Mouse (Mus musculus) cortical plate, adult 2 months (tissue): Measurements from ENCODE around the gene Pkd1l1.

Experiments
- CTCF ChIP-seq: fragments of 200-500 bp; IDR thresholded peaks from 2 replicates; pipeline ENCODE4 v1.5.1; 2011; ENCODE audit warnings: mild to moderate bottlenecking, control low read depth, low read length; ENCODE audit not compliant: insufficient read depth; ENCODE audit errors: extremely low read depth
- POLR2A ChIP-seq: fragments of 200-500 bp; IDR thresholded peaks from 2 replicates; pipeline ENCODE4 v1.6.1; 2011; ENCODE audit warnings: mild to moderate bottlenecking, low read length, control low read depth; ENCODE audit not compliant: insufficient read depth; ENCODE audit errors: extremely low read depth

DNA sequence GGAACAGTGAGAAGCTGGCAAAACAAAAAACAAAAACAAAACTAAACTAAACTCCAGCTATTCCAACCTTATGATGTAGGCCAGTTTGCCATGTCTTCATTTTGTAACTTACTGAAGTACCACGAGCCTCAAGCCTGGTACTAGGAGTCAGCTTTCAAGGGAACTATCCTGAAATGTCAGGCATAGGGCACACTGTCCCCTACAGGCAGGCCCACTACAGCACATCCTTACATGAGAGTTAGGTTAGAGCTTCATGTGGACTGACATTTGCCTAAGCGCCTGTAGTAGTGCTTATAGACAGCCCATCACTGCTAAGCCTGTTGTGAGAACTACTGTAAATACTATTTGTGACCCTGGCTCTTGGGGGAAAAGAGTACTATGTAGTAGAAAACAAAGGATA, 91.5 kb downstream of the Pkd1l1 start:
- TF ChIP-seq POLR2A (no peak), CTCF (peak; percentile 23; the same call in 1 of the 2 replicates)
